Mouse (Mus musculus): ENCODE measurements at regions not wholly inside any gene's neighbourhood (a gene's known extent, or its start where the extent isn't known, plus 50 kb on each side); places are given as distances from the start of the nearest gene placed in this dataset.

DNA sequence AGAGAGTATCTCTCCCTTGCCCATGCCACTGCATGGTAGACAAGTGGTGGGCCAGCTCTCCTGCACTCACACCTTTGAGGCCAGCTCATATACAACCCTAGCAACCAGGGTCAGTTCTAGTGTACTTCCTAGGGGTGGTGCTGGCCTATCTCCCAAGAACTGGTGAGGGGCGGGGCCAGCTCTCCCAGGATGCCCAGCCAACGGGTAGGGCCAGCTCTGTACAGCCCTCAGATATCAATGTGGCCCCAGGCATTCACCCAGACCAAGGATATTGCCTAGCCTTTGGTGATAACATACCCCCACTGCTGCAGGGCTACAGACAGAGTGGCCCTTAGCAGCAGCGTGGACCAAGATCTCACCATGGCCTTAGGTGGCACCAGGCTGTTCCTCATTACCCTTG is 55.1 kb upstream of the Exoc4 start:
- ATAC-seq (ENCODE audit: low FRiP score) = no peak
- Histone ChIP-seq H3K4me1 (replicated peaks; ENCODE audit: control insufficient read depth, insufficient read depth, low read length) (no peaks in the 10 kb centered on the region), H3K9ac (ENCODE audit: low read depth, low read length) (no peak overlapping the region), H3K4me3 (ENCODE audit: low read depth, low read length) (no peak overlapping the region), H3K27ac (ENCODE audit: low read depth, low read length) (no peak overlapping the region), H3K27me3 (ENCODE audit: control insufficient read depth, insufficient read depth, low read length) (no peaks in the 10 kb centered on the region), H3K9me3 (ENCODE audit: control insufficient read depth, low read length) (no peaks in the 10 kb centered on the region), H3K36me3 (ENCODE audit: control insufficient read depth, insufficient read depth, low read length) (no peaks in the 10 kb centered on the region), H3K4me2 (replicated peaks; ENCODE audit: low read depth, low read length) (no peak overlapping the region)
- no peak for DNase-seq (ENCODE audit: low spot score)
- 79% methylated on average over 3 of the region's 3 CpGs for WGBS

Measured in hindbrain, embryonic 11.5 days (tissue).